Mouse (Mus musculus): ENCODE data around the gene Pdcl2.

DNA sequence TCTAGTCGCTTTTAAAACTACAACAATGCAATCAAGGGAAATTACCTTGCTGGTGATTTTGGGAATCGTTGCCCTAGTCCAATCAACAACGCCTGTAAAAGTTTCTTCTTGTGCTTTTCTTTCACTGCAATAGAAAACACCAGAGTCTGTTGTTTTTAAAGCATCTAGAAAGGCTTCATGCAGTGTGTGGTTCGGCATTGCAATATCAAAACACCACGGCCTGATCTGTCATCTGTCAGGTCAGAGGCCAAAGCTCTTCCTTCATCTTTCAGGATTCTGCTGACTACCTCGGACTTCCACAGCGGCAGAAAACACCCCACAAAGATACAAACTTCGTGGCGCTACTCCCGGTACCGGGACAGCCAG lies 27.6 kb downstream of the Pdcl2 start:
- TF ChIP-seq CTCF (IDR thresholded peaks at IDR 0.05; ENCODE audit: extremely low read depth, insufficient read depth, low read length) (no peak), POLR2A (IDR thresholded peaks at IDR 0.05; ENCODE audit: extremely low read depth, insufficient read depth, low read length) (no peak)
